Mouse (Mus musculus) ES-Bruce4 (cell line): ENCODE measurements around the gene Batf. TPM values are rescaled to one million over a fixed set of nuclear protein-coding genes. Genes with fewer than 3 reads are reported as not detected.

Experiments used
- H3K27ac ChIP-seq: 2 replicates; pipeline ENCODE4 v1.5.1; 2012; ENCODE audit warnings: low read length, inconsistent platforms; ENCODE audit not compliant: insufficient read depth
- H3K27me3 ChIP-seq: 2 replicates; pipeline ENCODE4 v1.6.1; 2012; ENCODE audit warnings: mild to moderate bottlenecking, low read length, inconsistent platforms; ENCODE audit not compliant: control insufficient read depth, poor library complexity, insufficient read depth, severe bottlenecking
- H3K36me3 ChIP-seq: 2 replicates; pipeline ENCODE4 v1.6.1; 2012; ENCODE audit warnings: inconsistent platforms, mild to moderate bottlenecking, low read length, moderate library complexity; ENCODE audit not compliant: control insufficient read depth, poor library complexity, insufficient read depth, severe bottlenecking
- H3K4me1 ChIP-seq: one replicate; pipeline ENCODE4 v1.8.1; 2011; ENCODE audit warnings: low read length; ENCODE audit not compliant: control insufficient read depth, insufficient read depth
- H3K4me3 ChIP-seq: 2 replicates; pipeline ENCODE4 v1.5.1; 2011; ENCODE audit warnings: low read depth, mild to moderate bottlenecking, low read length
- H3K9ac ChIP-seq: 2 replicates; pipeline ENCODE4 v1.6.1; 2012; ENCODE audit warnings: low read depth, mild to moderate bottlenecking, inconsistent platforms; ENCODE audit not compliant: poor library complexity, severe bottlenecking
- H3K9me3 ChIP-seq: replicated peaks from 2 replicates; pipeline ENCODE4 v1.6.1; 2012; ENCODE audit warnings: mild to moderate bottlenecking, low read length, inconsistent platforms; ENCODE audit not compliant: control insufficient read depth, poor library complexity, insufficient read depth, severe bottlenecking
- CTCF ChIP-seq: IDR thresholded peaks from one replicate; pipeline ENCODE4 v1.8.1; 2011; ENCODE audit warnings: low read depth, low read length
- EP300 ChIP-seq: IDR thresholded peaks from 2 replicates; pipeline ENCODE4 v1.6.1; 2011; ENCODE audit warnings: low read depth, low read length; ENCODE audit not compliant: insufficient read depth
- POLR2A ChIP-seq: IDR thresholded peaks from one replicate; pipeline ENCODE4 v1.8.1; 2011; ENCODE audit warnings: low read length; ENCODE audit not compliant: insufficient read depth
- polyA plus RNA-seq: library from polyadenylated mRNA; stranded (reverse); fragments of >200 nt; gene quantifications from 2 replicates; pipeline ENCODE4 v1.2.4, GENCODE M21; 2011; ENCODE audit warnings: low read depth; ENCODE audit not compliant: missing spikeins, insufficient read depth, insufficient read length

The Batf gene
- polyA plus RNA-seq, 1 experiment: 0.64 TPM

GRCm38 (mm10) chr12:85708556-85708955 lies 22.1 kb downstream of the Batf start:
- no peaks in the 10 kb centered on the region for H3K27me3 ChIP-seq

DNA sequence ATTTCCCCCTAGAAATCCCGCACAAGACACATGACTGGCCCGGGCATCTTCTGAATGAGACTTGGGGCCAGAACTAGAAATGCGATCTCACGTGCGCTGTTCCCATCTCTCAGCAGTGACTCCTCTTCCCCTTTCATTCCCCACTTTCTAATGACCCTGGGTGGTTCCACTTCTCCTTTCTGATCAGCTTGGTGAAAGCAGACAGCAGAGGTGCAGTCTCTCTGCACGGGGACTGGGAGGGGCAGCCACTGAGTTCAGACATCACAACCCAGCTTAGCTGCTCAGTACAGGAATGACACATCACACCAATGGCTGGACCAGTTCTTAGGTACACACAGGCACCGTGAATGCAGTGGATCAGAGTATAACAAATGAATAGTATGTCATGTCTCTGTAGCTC lies 24.2 kb downstream of the Batf start:
- Histone ChIP-seq H3K4me1 (no peaks in the 10 kb centered on the region), H3K4me3 (no peak overlapping the region), H3K9ac (no peak overlapping the region), H3K27me3 (no peaks in the 10 kb centered on the region), H3K27ac (no peak overlapping the region), H3K36me3 (no peaks in the 10 kb centered on the region), H3K9me3 (no peaks in the 10 kb centered on the region)
- no peak for TF ChIP-seq CTCF

More at GRCm38 (mm10) chr12:85708556-85708955, 22.1 kb downstream of the Batf start:
- H3K9ac ChIP-seq: no peak overlapping the region
- H3K4me3 ChIP-seq: no peak overlapping the region
- no peak overlapping the region for H3K27ac ChIP-seq
- H3K9me3 ChIP-seq: no peaks in the 10 kb centered on the region
- no peak for TF ChIP-seq CTCF
- TF ChIP-seq EP300: no peak
- no peak for TF ChIP-seq POLR2A
- H3K36me3 ChIP-seq: no peaks in the 10 kb centered on the region
- H3K4me1 ChIP-seq: peaks cover 3% of the 10 kb centered on the region

GRCm38 (mm10) chr12:85712587-85712986 lies 26.1 kb downstream of the Batf start:
- H3K27ac ChIP-seq: no peak overlapping the region
- H3K9me3 ChIP-seq: no peaks in the 10 kb centered on the region
- H3K4me3 ChIP-seq: no peak overlapping the region
- H3K4me1 ChIP-seq: no peaks in the 10 kb centered on the region
- no peaks in the 10 kb centered on the region for H3K36me3 ChIP-seq
- no peak overlapping the region for H3K9ac ChIP-seq
- H3K27me3 ChIP-seq: no peaks in the 10 kb centered on the region
- TF ChIP-seq CTCF: no peak
- no peak for TF ChIP-seq EP300

DNA sequence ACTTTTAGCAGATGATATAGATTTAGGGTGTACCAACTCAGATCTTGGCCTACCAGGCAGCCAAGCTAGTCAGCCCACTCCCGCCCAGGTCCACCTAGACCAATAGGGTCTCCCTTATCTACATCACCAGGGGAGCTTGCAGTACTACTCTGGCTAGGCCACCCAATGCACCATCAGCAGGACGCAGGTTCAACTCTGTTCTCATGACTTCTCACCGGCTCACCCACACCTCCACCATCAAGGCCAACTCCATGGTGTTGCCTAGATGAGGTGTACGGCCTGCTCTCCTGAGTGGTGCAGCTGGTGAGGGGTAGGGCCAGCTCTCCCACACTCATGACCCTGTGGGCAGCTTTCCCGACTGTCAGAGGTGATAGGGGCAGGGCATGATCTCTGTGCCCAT lies 27.7 kb downstream of the Batf start:
- Histone ChIP-seq H3K4me3 (no peak overlapping the region), H3K4me1 (no peaks in the 10 kb centered on the region), H3K9ac (no peak overlapping the region), H3K9me3 (no peaks in the 10 kb centered on the region), H3K27me3 (no peaks in the 10 kb centered on the region), H3K36me3 (no peaks in the 10 kb centered on the region), H3K27ac (no peak overlapping the region)
- TF ChIP-seq EP300: no peak

DNA sequence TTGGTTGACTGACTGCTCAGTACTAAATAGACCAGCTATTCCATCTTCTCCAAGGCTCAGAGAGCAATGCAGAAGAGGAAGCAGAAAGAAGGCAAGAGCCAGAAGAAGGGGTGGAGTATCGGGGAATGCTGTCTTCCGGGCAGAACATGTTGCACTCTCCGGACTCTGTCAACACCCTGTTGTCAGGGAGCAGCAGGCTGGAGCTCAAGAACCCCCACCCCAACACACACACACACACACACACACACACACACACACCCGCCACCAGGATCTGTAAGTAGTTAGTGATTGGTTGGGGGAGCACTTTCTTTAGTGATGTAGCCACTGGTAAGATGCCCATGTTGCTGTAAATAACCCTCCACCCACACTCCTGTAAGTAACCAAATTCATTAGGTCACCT lies 38.8 kb downstream of the Batf start:
- H3K27ac ChIP-seq: no peak overlapping the region
- no peaks in the 10 kb centered on the region for H3K4me1 ChIP-seq
- H3K9me3 ChIP-seq: no peaks in the 10 kb centered on the region
- H3K4me3 ChIP-seq: no peak overlapping the region
- no peak overlapping the region for H3K9ac ChIP-seq
- H3K27me3 ChIP-seq: no peaks in the 10 kb centered on the region
- H3K36me3 ChIP-seq: no peaks in the 10 kb centered on the region
- TF ChIP-seq CTCF (no peak), EP300 (no peak), POLR2A (no peak)

DNA sequence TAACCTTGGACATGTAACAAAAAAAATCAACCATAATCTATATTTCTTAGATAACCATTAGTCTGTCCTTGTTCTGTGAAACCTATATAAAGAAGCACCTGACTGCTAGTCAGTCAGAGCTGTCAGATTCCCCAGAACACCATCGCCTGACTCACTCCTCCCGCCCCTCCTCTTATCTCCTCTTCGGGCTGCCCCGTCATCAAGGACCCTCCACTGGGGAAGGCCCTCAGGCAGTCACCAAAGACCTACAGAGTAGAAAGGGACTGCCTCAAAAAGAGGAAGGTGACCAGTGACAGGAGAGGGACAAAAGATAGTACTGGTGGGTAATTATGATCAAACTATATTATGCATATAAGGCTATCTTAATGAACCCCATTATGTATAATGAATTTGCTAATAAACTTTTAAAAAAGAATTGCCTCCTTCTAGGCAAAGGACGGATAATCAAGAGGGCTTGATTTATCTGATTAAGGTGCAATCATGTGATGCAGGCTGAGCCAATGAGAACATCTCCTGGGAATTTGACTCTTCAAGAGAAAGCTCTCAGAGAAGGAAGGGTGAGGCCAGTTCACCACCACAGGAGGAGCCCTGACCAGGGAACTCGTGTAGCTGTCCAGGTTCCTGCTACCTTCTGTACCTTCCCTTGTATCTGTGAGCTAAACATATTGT lies 40.4 kb downstream of the Batf start:
- Histone ChIP-seq H3K4me3 (no peak overlapping the region), H3K4me1 (no peaks in the 10 kb centered on the region), H3K9ac (no peak overlapping the region), H3K27ac (no peak overlapping the region), H3K27me3 (no peaks in the 10 kb centered on the region), H3K9me3 (no peaks in the 10 kb centered on the region), H3K36me3 (no peaks in the 10 kb centered on the region)
- no peak for TF ChIP-seq EP300
- TF ChIP-seq CTCF: no peak
- TF ChIP-seq POLR2A: no peak
